In genomic region chr2:33228551-33228950, GRCm38 (mm10) we compare ENCODE assay signal across 17 mouse cellular contexts. TPM values are rescaled to one million over a fixed set of nuclear protein-coding genes. Genes with fewer than 3 reads are reported as not detected.
DNase-seq lines count a peak whose midpoint lies in the region; ATAC-seq and TF ChIP-seq lines count a peak whose summit lies in the region.
"Had no signal": no experiment of that assay in that cellular context is flagged by ENCODE, and none has a peak within 500 bp of the region (broad histone marks: within the 10 kb centered on the region; RNA-seq: fewer than 3 reads in every experiment).

No protein-coding gene starts in this region.

- peak; percentile 97 for DNase-seq in heart, adult 11 months
- DNase-seq in heart, postnatal 36 days = no peak
- DNase-seq in kidney, adult 2 months = peak; percentile 61
- peak; percentile 50 for DNase-seq in kidney, adult 9 months
- DNase-seq in kidney, postnatal 4 days = peak; percentile 51 to 60
- no peak for DNase-seq in cerebellum, adult 9-11 months
- no peak for DNase-seq in neural tube, embryonic 10.5 days (ENCODE audit: extremely low spot score, low spot score)
- DNase-seq: adrenal gland, postnatal 10 days; cerebellum, adult 8-10 months; gastrocnemius, postnatal 14 days; lung, adult 18-20 months; lung, postnatal 10 days had no signal

- ATAC-seq in kidney, embryonic 16.5 days (ENCODE audit: low FRiP score, low TSS enrichment) = no peak
- ATAC-seq: forebrain, embryonic 15.5 days; liver, embryonic 12.5 days had no signal

- H3K4me1 ChIP-seq in kidney, adult 2 months (ENCODE audit: control insufficient read depth, insufficient read depth, low read length) = peaks cover 21% of the 10 kb centered on the region
- peaks cover 22% of the 10 kb centered on the region for H3K4me1 ChIP-seq in kidney, embryonic 16.5 days (ENCODE audit: insufficient read depth, low read length)

- 74% methylated on average over 15 of the region's 15 CpGs for WGBS in kidney, adult 2 months
- WGBS in kidney, embryonic 16.5 days = 76% methylated on average over 15 of the region's 15 CpGs

- H3K36me3 ChIP-seq in kidney, adult 2 months (ENCODE audit: control insufficient read depth, insufficient read depth, low read length) = no peaks in the 10 kb centered on the region
- H3K36me3 ChIP-seq in kidney, embryonic 16.5 days (ENCODE audit: insufficient read depth, low read length) = peaks cover 5% of the 10 kb centered on the region; the same call in 1 of the 2 replicates
- H3K36me3 ChIP-seq: forebrain, embryonic 15.5 days; hindbrain, embryonic 15.5 days; liver, embryonic 12.5 days had no signal

- no peak overlapping the region for H3K4me3 ChIP-seq in kidney, adult 2 months (ENCODE audit: insufficient read depth, low read depth, low read length)
- H3K4me3 ChIP-seq in kidney, embryonic 16.5 days (ENCODE audit: low read length) = no peak overlapping the region
- H3K4me3 ChIP-seq: forebrain, embryonic 15.5 days; hindbrain, embryonic 15.5 days; liver, embryonic 12.5 days; midbrain, embryonic 10.5 days had no signal

- no peak overlapping the region for H3K4me2 ChIP-seq in kidney, embryonic 16.5 days (replicated peaks; ENCODE audit: low read depth, low read length)
- H3K4me2 ChIP-seq: forebrain, embryonic 15.5 days; hindbrain, embryonic 15.5 days; liver, embryonic 12.5 days had no signal

- intact Hi-C loops in heart, postnatal 36 days (cut with DNase I) = no loop called here

- H3K9me3 ChIP-seq in kidney, embryonic 16.5 days (ENCODE audit: low read length) = no peaks in the 10 kb centered on the region
- H3K9me3 ChIP-seq: forebrain, embryonic 15.5 days; hindbrain, embryonic 15.5 days; liver, embryonic 12.5 days; midbrain, embryonic 10.5 days had no signal

- H3K9ac ChIP-seq in kidney, embryonic 16.5 days (replicated peaks; ENCODE audit: low read length) = no peak overlapping the region
- H3K9ac ChIP-seq: forebrain, embryonic 15.5 days; hindbrain, embryonic 15.5 days; liver, embryonic 12.5 days had no signal

- H3K27ac ChIP-seq in kidney, adult 2 months (ENCODE audit: insufficient read depth, low read depth, low read length) = no peak overlapping the region
- no peak overlapping the region for H3K27ac ChIP-seq in kidney, embryonic 16.5 days (ENCODE audit: low read length)
- H3K27ac ChIP-seq: forebrain, embryonic 15.5 days; hindbrain, embryonic 15.5 days; liver, embryonic 12.5 days; midbrain, embryonic 10.5 days had no signal

- TF ChIP-seq CTCF in kidney, adult 2 months (conservative IDR thresholded peaks at IDR 0.05; ENCODE audit: insufficient read depth, insufficient read length, low read depth, low read length) = no peak

- no peak for TF ChIP-seq POLR2A in kidney, adult 2 months (IDR thresholded peaks at IDR 0.05; ENCODE audit: low read depth, low read length)

- H3K27me3 ChIP-seq in kidney, adult 2 months (replicated peaks; ENCODE audit: control insufficient read depth, insufficient read depth, low read length) = no peaks in the 10 kb centered on the region
- H3K27me3 ChIP-seq in kidney, embryonic 16.5 days (ENCODE audit: insufficient read depth, low read length) = no peaks in the 10 kb centered on the region
- H3K27me3 ChIP-seq: forebrain, embryonic 15.5 days; hindbrain, embryonic 15.5 days; liver, embryonic 12.5 days had no signal

RNA-seq across cellular contexts. Expression of gene Angptl2, which starts 12.7 kb away (rescaled TPM):
- 10 to 100 TPM; 51.2 to 67.0 TPM for total RNA-seq in heart, postnatal 36 days (2021)
- polyA plus RNA-seq in kidney, adult 2 months (2012; rRNA removed) = 90.1 and 93.0 TPM in 2 replicates
- polyA plus RNA-seq in kidney, embryonic 16.5 days (2015; fragmentation: Nextera tagmentation; extraction: Ambion mirVana) = 46.2 and 46.5 TPM in 2 replicates

Comparison
In these comparisons a context has a peak if more than half of its experiments do, and no peak if none do; other contexts are left out.
1. DNase-seq: peak in heart, adult 11 months (single experiment), kidney, adult 2 months (single experiment), kidney, adult 9 months (single experiment) and kidney, postnatal 4 days (2 of 2); none in heart, postnatal 36 days (0 of 2), cerebellum, adult 9-11 months (single experiment) and neural tube, embryonic 10.5 days (single experiment).